Mouse (Mus musculus) natural killer cell, adult 2 months (primary cell): ENCODE measurements at regions not wholly inside any gene's neighbourhood (a gene's known extent, or its start where the extent isn't known, plus 50 kb on each side); places are given as distances from the start of the nearest gene placed in this dataset.

Experiments used
- DNase-seq, 2 experiments: peaks; one replicate each; pipeline ENCODE4 v3.0.0; 2022; ENCODE audit warnings: low spot score in 2 of 2

GRCm38 (mm10) chr4:125354742-125355141, 135.8 kb upstream of the Grik3 start:
- DNase-seq = no peak

DNA sequence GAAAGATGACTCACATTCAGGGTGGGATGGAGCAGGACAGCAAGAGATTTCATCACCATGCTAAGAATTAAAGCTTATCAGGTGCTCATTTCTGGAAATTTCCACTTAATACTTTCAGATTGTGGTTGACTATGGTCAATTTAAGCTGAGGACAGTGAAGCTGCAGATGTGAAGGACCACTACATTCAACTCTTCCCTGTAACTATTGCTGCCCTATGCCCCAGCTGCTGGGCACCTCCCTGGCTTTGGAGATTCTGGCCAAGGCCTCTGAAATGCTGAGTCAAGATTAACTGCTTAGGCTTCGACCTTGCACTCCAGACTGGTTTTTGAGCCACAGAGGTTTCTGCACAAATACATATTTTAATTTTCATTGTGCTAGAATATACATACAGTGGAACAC, 140.4 kb upstream of the Grik3 start:
- no peak for DNase-seq

DNA sequence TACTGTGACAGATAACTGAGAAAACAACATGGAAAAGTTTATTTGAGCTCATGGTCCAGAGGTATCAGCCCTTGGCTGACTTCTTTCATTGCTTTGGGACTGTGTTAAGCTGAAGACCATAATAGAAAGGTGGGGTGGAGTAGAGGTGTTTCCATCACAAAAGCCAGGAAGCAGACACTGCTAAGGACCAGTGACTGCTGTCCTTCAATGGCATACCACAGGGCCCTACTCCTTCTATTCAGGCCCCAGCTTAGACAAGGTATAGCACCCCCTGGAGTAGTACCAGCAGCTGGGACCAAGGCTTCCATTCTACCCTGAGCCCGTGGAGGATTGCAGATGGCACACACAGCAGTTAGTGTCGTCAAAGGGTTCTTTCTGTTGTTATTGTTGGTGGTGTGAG, 151.4 kb upstream of the Grik3 start:
- no peak for DNase-seq

DNA sequence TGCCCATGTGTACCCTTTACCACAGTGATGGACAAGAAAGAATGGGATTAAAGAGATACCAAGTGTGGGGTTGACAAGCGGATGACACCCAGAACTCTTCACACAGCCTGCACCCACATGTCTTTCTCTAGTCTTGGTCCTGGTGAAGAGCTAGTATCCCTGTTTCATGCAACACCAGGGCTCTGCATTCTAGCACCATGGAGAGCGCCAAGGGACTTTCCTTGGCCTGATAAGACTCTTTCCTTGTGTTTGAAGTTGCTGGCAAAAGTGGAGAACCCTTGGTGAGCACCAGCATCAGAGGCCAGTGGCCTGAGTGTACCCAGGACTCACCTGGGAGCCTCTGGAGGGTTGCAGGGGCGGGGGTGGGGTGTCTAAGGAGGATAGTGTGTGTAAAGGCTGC, 161.7 kb upstream of the Grik3 start:
- no peak for DNase-seq

GRCm38 (mm10) chr4:125324495-125324894, 166.0 kb upstream of the Grik3 start:
- no peak for DNase-seq

- no peak for DNase-seq
Measured at GRCm38 (mm10) chr4:125319343-125319742, 171.2 kb upstream of the Grik3 start.

GRCm38 (mm10) chr4:125318293-125318692, 172.2 kb upstream of the Grik3 start:
- DNase-seq = no peak

GRCm38 (mm10) chr4:125316876-125317275, 173.6 kb upstream of the Grik3 start:
- no peak for DNase-seq

DNA sequence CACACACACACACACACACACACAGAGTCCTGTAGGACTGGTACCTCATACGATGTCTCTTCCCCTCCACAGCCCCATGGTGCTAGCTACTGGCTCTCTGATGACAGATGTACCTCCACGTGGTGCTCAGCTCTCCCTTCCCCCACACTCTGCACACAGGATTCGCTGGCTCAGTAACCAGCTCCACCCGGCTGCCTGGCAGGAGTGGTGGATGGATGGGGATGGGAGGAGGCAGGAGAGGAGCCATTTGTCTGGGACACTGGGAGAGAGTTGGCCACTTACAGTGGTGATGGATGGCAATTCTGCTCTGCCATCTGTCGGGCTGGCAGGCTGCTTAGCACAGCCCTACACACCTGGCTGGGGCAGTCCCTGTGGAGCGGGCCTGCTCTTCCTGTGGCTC, 174.7 kb upstream of the Grik3 start:
- DNase-seq = no peak

- no peak for DNase-seq
Measured at GRCm38 (mm10) chr4:125313892-125314291, 176.6 kb upstream of the Grik3 start.

DNA sequence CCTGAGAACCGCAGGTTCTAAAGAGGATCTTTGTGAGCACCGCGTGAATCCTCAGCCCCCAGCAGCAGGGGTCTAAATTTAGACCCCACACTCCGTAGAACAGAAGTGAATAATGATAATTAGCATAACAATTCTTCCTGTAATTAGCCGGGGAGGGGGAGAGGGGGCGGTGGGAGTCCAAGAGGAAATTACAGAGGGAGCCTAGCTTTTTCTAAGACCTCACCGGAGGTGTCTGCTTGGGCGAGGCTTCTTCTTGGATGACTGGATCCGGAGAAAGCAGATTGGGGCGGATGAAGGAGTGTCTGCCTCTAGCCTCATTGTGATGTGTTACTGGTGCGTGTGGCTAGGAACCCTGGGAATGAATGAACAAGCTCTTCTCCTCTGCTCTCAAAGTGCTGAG, 177.2 kb upstream of the Grik3 start:
- DNase-seq = no peak

GRCm38 (mm10) chr4:125308171-125308570, 180.5 kb upstream of the Zc3h12a start:
- DNase-seq = no peak

DNA sequence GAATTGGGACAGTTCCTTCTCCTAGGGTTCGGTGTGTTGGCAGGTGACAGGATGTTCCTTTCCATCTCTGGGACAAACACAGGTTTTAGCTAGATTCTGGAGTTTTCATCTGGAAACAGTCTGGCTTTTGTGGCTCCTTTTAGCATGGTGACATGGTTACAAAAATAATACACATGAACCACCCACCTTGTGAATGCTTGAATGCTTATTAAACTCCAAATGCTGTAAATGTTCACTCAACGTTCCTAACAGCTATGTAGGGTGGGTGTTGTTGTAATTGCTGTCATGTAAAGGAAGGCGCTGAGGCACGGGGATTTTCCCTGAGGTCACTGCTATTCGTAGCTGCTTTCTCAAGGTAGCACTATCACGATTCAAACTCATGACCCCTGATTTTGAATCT, 178.1 kb upstream of the Zc3h12a start:
- no peak for DNase-seq

GRCm38 (mm10) chr4:125302660-125303059, 175.0 kb upstream of the Zc3h12a start:
- no peak for DNase-seq

- DNase-seq = no peak
Measured at GRCm38 (mm10) chr4:125300503-125301457, 173.1 kb upstream of the Zc3h12a start.

DNA sequence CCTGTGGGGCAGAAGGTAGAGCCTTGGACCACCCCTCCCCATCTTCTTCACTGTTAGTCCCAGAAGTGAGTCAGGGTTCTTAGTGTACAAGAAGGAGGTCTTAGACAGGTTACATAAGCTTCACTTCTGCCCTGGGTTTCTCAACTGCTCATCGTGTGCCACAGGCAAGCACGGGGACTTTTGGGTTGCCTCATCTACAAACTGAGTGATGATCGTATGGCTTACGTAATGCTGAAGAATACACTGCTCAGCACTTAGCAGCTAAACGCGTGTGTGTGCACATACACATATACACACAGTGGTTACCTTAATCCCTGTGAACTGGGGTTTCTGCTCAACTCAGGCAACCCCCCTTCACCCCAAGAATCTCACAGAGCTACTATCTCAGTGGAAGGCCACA, 163.1 kb upstream of the Zc3h12a start:
- no peak for DNase-seq

GRCm38 (mm10) chr4:125289709-125290108, 162.1 kb upstream of the Zc3h12a start:
- DNase-seq = no peak

- DNase-seq = no peak
Measured at GRCm38 (mm10) chr4:125289031-125289449, 161.4 kb upstream of the Zc3h12a start.

DNA sequence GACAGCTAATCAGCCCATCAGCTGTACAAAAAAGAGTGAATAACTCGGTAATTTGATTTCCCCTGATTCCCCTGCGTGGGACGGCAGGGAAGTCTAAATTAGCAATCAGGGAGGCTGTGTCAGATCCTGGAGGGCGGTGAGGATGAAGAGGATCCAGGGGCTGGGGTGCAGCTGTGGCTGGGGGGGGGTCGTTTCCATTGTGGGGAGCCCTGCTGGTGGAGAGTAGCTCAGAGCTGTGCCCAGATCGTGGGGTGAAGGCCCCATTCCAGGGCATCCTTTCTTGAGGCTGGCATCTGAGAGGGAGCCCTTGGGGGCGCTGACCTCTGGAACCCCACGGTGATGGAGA, 155.3 kb upstream of the Zc3h12a start:
- no peak for DNase-seq

DNA sequence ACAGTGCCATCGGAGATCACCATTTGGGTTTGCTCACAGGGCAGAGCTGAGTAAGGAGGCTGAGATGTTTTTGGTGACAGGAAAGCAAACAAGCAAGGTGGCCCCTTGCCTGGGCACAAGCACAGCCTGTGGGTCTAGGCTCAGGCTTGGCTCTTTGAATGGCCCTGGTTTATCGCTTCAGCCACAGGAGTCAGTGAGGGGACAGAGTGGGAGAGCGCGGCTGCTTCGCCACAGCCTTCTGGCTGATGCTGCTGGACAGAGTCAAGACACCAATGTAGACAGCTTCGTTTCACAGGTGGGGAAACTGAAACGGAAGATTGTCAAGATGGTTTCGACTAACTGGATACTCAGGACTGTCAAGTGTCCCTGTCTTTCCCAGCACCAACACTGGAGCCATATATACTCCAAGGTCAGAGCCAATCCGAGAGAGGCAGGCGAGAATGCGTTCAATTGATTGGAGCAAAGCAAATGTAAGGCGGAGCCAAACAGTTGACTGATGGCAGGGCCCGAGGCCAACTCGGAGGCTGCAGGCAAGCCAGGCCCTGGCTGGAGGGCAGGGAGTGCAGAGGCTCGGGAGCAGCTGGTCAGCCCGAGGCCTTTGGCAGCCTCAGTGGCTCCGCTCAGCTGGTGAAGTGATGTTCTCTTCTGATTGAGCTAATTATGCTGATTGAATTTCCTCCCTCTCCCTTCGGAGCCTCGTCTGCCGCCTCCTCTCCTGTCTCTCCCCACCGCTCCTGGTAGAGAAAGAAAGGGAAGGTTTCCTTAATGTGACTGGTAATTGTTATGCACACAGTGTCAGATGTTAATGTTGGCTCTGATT, 154.7 kb upstream of the Zc3h12a start:
- DNase-seq = no peak

GRCm38 (mm10) chr4:125279165-125279564, 151.5 kb upstream of the Zc3h12a start:
- DNase-seq = no peak

GRCm38 (mm10) chr4:125276861-125277260, 149.2 kb upstream of the Zc3h12a start:
- no peak for DNase-seq

GRCm38 (mm10) chr4:125275259-125275658, 147.6 kb upstream of the Zc3h12a start:
- DNase-seq = no peak
